Mouse (Mus musculus) liver, postnatal 0 days (tissue): ENCODE data around the gene Sh3bp2.

ENCODE experiments used
- CTCF ChIP-seq: sonication (generic); IDR thresholded peaks from 2 replicates; pipeline ENCODE4 v1.5.1; 2016; ENCODE audit warnings: antibody characterized with exemption, low read depth
- EP300 ChIP-seq: IDR thresholded peaks from 2 replicates; pipeline ENCODE4 v1.6.1; 2016; ENCODE audit warnings: antibody characterized with exemption, low read depth, mild to moderate bottlenecking

- TF ChIP-seq CTCF (no peak), EP300 (no peak)
Observed at GRCm38 (mm10) chr5:34591388-34592004, 65.9 kb downstream of the Sh3bp2 start.
